Mouse (Mus musculus): ENCODE data around the gene Agfg2.

Agfg2 gene

GRCm38 (mm10) chr5:137609292-137609691, 75.2 kb downstream of the Agfg2 start:
- DNase-seq (ENCODE audit: low spot score): no peak

GRCm38 (mm10) chr5:137608654-137609190, 75.8 kb downstream of the Agfg2 start:
- DNase-seq (ENCODE audit: low spot score): no peak

GRCm38 (mm10) chr5:137607860-137608653, 76.5 kb downstream of the Agfg2 start:
- DNase-seq (ENCODE audit: low spot score): peak; percentile 50

DNA sequence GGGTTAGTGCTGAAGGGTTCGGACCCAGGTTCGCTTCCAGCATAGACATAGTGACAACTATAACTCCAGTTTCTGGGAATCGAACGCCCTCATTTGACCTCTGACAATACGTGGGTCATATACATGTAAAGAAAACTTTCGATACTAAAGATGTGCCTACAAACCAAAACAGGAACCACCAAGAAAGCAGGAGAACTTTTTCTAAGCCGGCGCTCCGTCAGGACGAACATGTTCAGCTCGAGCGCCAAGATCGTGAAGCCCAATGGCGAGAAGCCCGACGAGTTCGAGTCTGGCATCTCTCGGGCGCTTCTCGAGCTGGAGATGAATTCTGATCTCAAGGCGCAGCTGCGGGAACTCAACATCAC, 83.2 kb downstream of the Agfg2 start:
- DNase-seq (ENCODE audit: low spot score): peak; percentile 53

- DNase-seq (ENCODE audit: low spot score): peak; percentile 98
Observed at GRCm38 (mm10) chr5:137600619-137601364, 83.7 kb downstream of the Agfg2 start, which contains the start of gene Mospd3. Gene Mospd3 (minus strand): TSS chr5:137601058.

Data from embryo, embryonic 10 days (tissue).